Mouse (Mus musculus): ENCODE results near the gene Arg2.

DNA sequence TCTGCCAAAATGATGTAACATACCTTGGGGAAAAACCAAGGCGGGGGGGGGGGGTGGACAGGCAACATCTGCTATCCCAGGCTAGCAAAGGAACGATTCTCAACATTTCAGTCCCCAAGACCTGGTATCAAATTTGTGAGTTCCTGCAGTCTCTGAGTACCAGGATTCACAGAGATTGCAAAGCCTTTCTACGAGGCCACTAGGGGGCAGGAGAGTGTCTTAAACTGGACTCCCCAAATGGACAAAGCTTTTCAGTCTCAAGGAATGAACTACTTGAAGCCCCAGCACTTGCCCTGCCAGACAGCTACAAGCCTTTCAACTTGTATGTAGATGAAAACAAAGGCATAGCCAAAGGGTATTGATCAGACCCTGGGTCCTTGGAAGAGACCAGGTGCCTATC lies 62.9 kb downstream of the Arg2 start:
- TF ChIP-seq CTCF (IDR thresholded peaks at IDR 0.05; ENCODE audit: low read depth) (peak; percentile 77), EP300 (IDR thresholded peaks at IDR 0.05; ENCODE audit: low read depth) (no peak)

All from heart, postnatal 0 days (tissue).